Mouse (Mus musculus) heart, adult 2 months (tissue): Measurements from ENCODE around the gene 2010109A12Rik.

Experiments
- CTCF ChIP-seq: fragments of 200-600 bp; IDR thresholded peaks from 2 replicates; pipeline ENCODE4 v1.8.1; 2022; ENCODE audit warnings: antibody characterized with exemption, mild to moderate bottlenecking, moderate library complexity
- POLR2A ChIP-seq: fragments of 200-500 bp; IDR thresholded peaks from 2 replicates; pipeline ENCODE4 v1.6.1; 2011; ENCODE audit warnings: mild to moderate bottlenecking, low read depth, low read length, control low read depth; ENCODE audit not compliant: insufficient read depth

- TF ChIP-seq POLR2A (no peak), CTCF (no peak)
Measured at GRCm38 (mm10) chr5:93221661-93222060, 15.3 kb downstream of the 2010109A12Rik start.
